Mouse (Mus musculus) stomach, postnatal 0 days (tissue): ENCODE results near the gene Ptpn7. TPM values are rescaled to one million over a fixed set of nuclear protein-coding genes. Genes with fewer than 3 reads are reported as not detected.

Experiments used
- ATAC-seq: fragments of 200-750 bp; cut with Nextera tagmentation; 2 replicates; pipeline ENCODE4 v1.8.0; 2017; ENCODE audit not compliant: low FRiP score, low TSS enrichment
- DNase-seq: peaks from one replicate; pipeline ENCODE4 v3.0.0-alpha.2; 2016; ENCODE audit warnings: low spot score
- H3K27ac ChIP-seq: fragments of 300-500 bp; sonication (generic); replicated peaks from 2 replicates; pipeline ENCODE4 v1.5.1; 2014; ENCODE audit warnings: mild to moderate bottlenecking, control low read depth
- H3K27me3 ChIP-seq: fragments of 300-500 bp; sonication (generic); 2 replicates; pipeline ENCODE4 v1.6.1; 2014; ENCODE audit warnings: low read length; ENCODE audit not compliant: control insufficient read depth, insufficient read depth
- H3K36me3 ChIP-seq: fragments of 300-500 bp; sonication (generic); 2 replicates; pipeline ENCODE4 v1.6.1; 2014; ENCODE audit warnings: low read length, mixed read lengths; ENCODE audit not compliant: control insufficient read depth, insufficient read depth
- H3K4me1 ChIP-seq: fragments of 300-500 bp; sonication (generic); replicated peaks from 2 replicates; pipeline ENCODE4 v1.6.1; 2014; ENCODE audit warnings: antibody characterized with exemption; ENCODE audit not compliant: control insufficient read depth, insufficient read depth
- H3K4me2 ChIP-seq: fragments of 300-500 bp; sonication (generic); replicated peaks from 2 replicates; pipeline ENCODE4 v1.6.1; 2014; ENCODE audit warnings: low read depth, mild to moderate bottlenecking, control low read depth, moderate library complexity
- H3K4me3 ChIP-seq: fragments of 300-500 bp; sonication (generic); 2 replicates; pipeline ENCODE4 v1.5.1; 2014; ENCODE audit warnings: low read depth, low read length, control low read depth
- H3K9ac ChIP-seq: fragments of 300-500 bp; sonication (generic); 2 replicates; pipeline ENCODE4 v1.6.1; 2014; ENCODE audit warnings: mild to moderate bottlenecking, low read length, control low read depth, mixed read lengths
- H3K9me3 ChIP-seq: fragments of 300-500 bp; sonication (generic); 2 replicates; pipeline ENCODE4 v1.6.1; 2016; ENCODE audit warnings: low read length; ENCODE audit not compliant: control insufficient read depth
- CTCF ChIP-seq: IDR thresholded peaks from 2 replicates; pipeline ENCODE4 v1.5.1; 2016; ENCODE audit warnings: antibody characterized with exemption, low read depth, mild to moderate bottlenecking, moderate library complexity
- EP300 ChIP-seq: optimal IDR thresholded peaks from 2 replicates; pipeline ENCODE3; 2016; ENCODE audit warnings: antibody characterized with exemption
- WGBS: fragments of 180-500 bp; shearing (Covaris S2); extraction: QIAGEN DNeasy Blood & Tissue Kit; methylation state at CpG from one replicate; pipeline ENCODE4 v1.1.7; 2014; 5-methylcytosine and 5-hydroxymethylcytosine counted together
- polyA plus RNA-seq: library from polyadenylated mRNA; unstranded; fragments of >200 nt; fragmentation: Nextera tagmentation; extraction: Ambion mirVana; gene quantifications from 2 replicates; pipeline ENCODE4 v1.2.1, GENCODE M21; 2015

The Ptpn7 gene
- polyA plus RNA-seq, 1 experiment from 2014 or later = 0.32 TPM

- ATAC-seq (no peak), DNase-seq (no peak)
- H3K4me2 ChIP-seq = no peak overlapping the region
- H3K4me1 ChIP-seq = no peaks in the 10 kb centered on the region
- 71% methylated on average over 3 of the region's 3 CpGs for WGBS
- H3K27me3 ChIP-seq = 0 out of 2 replicates have a peak, but pooled peaks cover 3% of the 10 kb centered on the region
- no peak overlapping the region for H3K27ac ChIP-seq
- TF ChIP-seq EP300 (no peak), CTCF (no peak)
- no peaks in the 10 kb centered on the region for H3K36me3 ChIP-seq
- H3K4me3 ChIP-seq = no peak overlapping the region
- no peaks in the 10 kb centered on the region for H3K9me3 ChIP-seq
- no peak overlapping the region for H3K9ac ChIP-seq
Measured at GRCm38 (mm10) chr1:135090914-135091313, 41.6 kb upstream of the Ptpn7 start.

DNA sequence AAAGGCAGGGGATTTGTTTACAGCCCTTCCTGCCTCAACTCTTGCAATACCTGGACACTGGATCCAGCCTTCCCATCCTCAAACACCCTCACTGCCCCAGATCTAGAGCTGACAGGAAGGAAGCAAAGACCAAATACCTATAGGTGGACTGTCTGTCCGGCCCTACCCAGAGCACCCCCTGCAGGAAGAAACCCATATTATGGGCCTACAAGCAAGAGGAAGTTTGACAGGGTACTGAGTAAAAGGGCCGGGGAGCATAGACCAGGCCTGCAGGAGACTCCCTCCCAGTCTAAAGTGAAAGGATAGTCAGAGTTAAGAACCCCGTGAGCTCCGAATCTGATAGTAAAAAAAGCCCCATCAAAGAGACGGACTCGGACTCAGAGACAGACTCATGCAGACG, 37.8 kb upstream of the Ptpn7 start:
- H3K27me3 ChIP-seq = 0 out of 2 replicates have a peak, but pooled peaks cover 3% of the 10 kb centered on the region
- DNase-seq (no peak), ATAC-seq (no peak)
- no peaks in the 10 kb centered on the region for H3K9me3 ChIP-seq
- peak; percentile 36; the same call in 1 of the 2 replicates for TF ChIP-seq CTCF
- TF ChIP-seq EP300 = no peak
- H3K36me3 ChIP-seq = no peaks in the 10 kb centered on the region
- no peak overlapping the region for H3K4me3 ChIP-seq
- H3K4me1 ChIP-seq = no peaks in the 10 kb centered on the region
- H3K27ac ChIP-seq = no peak overlapping the region
- 65% methylated on average over 7 of the region's 7 CpGs for WGBS
- no peak overlapping the region for H3K9ac ChIP-seq
- no peak overlapping the region for H3K4me2 ChIP-seq

- Histone ChIP-seq H3K36me3 (no peaks in the 10 kb centered on the region), H3K4me1 (no peaks in the 10 kb centered on the region), H3K9me3 (no peaks in the 10 kb centered on the region), H3K27me3 (0 out of 2 replicates have a peak, but pooled peaks cover 3% of the 10 kb centered on the region), H3K4me3 (no peak overlapping the region), H3K27ac (no peak overlapping the region), H3K9ac (no peak overlapping the region), H3K4me2 (no peak overlapping the region)
- peak; percentile 52 for DNase-seq
- 38% methylated on average over 7 of the region's 7 CpGs for WGBS
- ATAC-seq = no peak
- no peak for TF ChIP-seq CTCF
- no peak for TF ChIP-seq EP300
Measured at GRCm38 (mm10) chr1:135095189-135095588, 37.3 kb upstream of the Ptpn7 start.

GRCm38 (mm10) chr1:135096312-135096711, 36.2 kb upstream of the Ptpn7 start:
- 0 out of 2 replicates have a peak, but pooled peaks cover 3% of the 10 kb centered on the region for H3K27me3 ChIP-seq
- H3K4me3 ChIP-seq = no peak overlapping the region
- no peak overlapping the region for H3K27ac ChIP-seq
- H3K36me3 ChIP-seq = no peaks in the 10 kb centered on the region
- ATAC-seq (no peak), DNase-seq (no peak)
- H3K4me2 ChIP-seq = no peak overlapping the region
- 74% methylated on average over 11 of the region's 11 CpGs for WGBS
- no peaks in the 10 kb centered on the region for H3K9me3 ChIP-seq
- no peak overlapping the region for H3K9ac ChIP-seq
- TF ChIP-seq CTCF (no peak), EP300 (no peak)
- no peaks in the 10 kb centered on the region for H3K4me1 ChIP-seq

- Histone ChIP-seq H3K4me3 (no peak overlapping the region), H3K4me1 (no peaks in the 10 kb centered on the region), H3K9ac (no peak overlapping the region), H3K4me2 (no peak overlapping the region), H3K36me3 (no peaks in the 10 kb centered on the region), H3K27ac (no peak overlapping the region), H3K9me3 (no peaks in the 10 kb centered on the region), H3K27me3 (0 out of 2 replicates have a peak, but pooled peaks cover 3% of the 10 kb centered on the region)
- 90% methylated on average over 6 of the region's 6 CpGs for WGBS
- DNase-seq (no peak), ATAC-seq (no peak)
- TF ChIP-seq CTCF = no peak
- TF ChIP-seq EP300 = no peak
Measured at GRCm38 (mm10) chr1:135097441-135097840, 35.1 kb upstream of the Ptpn7 start.

GRCm38 (mm10) chr1:135098441-135098840, 34.1 kb upstream of the Ptpn7 start:
- Histone ChIP-seq H3K27me3 (0 out of 2 replicates have a peak, but pooled peaks cover 3% of the 10 kb centered on the region), H3K36me3 (no peaks in the 10 kb centered on the region), H3K4me3 (no peak overlapping the region), H3K9ac (no peak overlapping the region; the same call in 1 of the 2 replicates), H3K4me2 (no peak overlapping the region), H3K27ac (no peak overlapping the region), H3K9me3 (no peaks in the 10 kb centered on the region), H3K4me1 (no peaks in the 10 kb centered on the region)
- 68% methylated on average over 7 of the region's 7 CpGs for WGBS
- DNase-seq (no peak), ATAC-seq (no peak)
- TF ChIP-seq CTCF = no peak
- TF ChIP-seq EP300 = no peak
